Mouse (Mus musculus) monocyte, adult 59 days (primary cell): ENCODE results near the gene Gm7694. TPM values are rescaled to one million over a fixed set of nuclear protein-coding genes. Genes with fewer than 3 reads are reported as not detected.

Source experiments
- total RNA-seq, 2 experiments: library from RNA; stranded (reverse); gene quantifications; one replicate each; pipeline ENCODE4 v1.2.4; 2023

Gene Gm7694
- 1 to 10 TPM; 7.0 to 7.5 TPM for total RNA-seq

DNA sequence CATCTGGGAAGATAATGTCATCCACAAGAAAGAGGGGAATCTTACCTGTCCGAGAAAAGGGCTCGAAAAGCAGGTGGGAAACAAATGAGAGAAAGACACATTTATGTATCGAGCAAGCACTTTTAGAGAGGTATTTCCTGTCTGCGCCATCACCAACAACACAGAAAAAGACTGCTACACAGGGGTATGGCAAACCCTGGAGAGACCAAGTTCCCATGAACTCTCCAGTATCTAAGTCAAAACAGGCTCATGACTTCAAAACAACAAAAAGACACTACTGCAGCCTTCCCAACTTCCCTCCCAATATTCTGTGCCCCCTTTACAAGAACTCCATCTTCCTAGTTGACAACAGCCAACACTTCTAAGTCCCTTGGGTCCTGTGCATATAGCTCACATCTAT is at the start of gene Gm7694:
TSS of gene Gm7694 (minus strand) at position 101 of the 400 bp plus-strand sequence.

DNA sequence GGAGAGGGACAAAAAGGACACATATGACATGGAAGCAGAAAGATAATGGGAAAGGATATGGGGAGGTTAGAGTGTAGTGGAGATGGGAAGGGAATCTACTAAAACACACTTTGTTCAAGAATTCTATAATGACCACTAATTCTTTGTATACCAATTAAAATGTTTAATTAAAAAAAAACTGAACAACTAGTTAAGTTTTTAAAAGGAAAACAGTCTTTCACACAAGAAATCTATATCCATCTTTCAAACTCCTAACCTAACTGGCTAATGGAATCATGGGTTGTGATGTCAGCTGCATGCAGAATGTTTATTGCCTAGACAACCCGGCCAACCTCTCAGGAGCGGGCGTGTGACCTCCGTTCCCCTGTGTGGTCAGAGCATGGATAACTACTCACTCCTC is 2.4 kb upstream of the Gm7694 start, which contains the start of gene Spata46:
TSS of gene Spata46 (plus strand) at position 301 of the 400 bp plus-strand sequence.

DNA sequence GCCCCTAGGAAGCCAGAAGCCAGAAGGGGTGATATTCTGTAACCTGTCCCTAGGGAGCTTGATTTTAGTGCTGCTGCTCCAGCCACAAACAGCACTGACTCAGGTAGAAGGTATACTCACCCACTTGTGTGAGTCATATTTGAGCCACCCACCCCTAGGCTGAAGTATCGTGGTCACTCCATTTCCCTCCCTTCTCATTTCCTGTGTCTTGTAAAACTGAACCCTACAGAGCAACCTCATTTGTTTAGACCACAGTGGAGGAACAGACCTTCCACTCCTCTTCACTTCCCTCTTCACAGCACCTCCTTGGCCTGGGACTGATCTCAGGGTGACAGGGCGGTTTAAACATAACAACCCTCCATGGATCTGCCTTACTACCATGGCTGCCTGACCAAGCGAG is 29.1 kb downstream of the Gm7694 start, which contains the start of gene Sh2d1b1:
TSS of gene Sh2d1b1 (plus strand) at position 305 of the 400 bp plus-strand sequence.

Other genes starting within 250 kb of the Gm7694 start
- gene Ddr2, start 195.6 kb downstream of the Gm7694 start, total RNA-seq: under 1 TPM in 1 of 2 experiments, not detected in 1; 0.81 TPM
- 10 to 100 TPM; 78.4 to 96.3 TPM for gene Uap1, start 131.4 kb downstream of the Gm7694 start, total RNA-seq
- 10 to 100 TPM; 40.8 to 44.0 TPM for gene Uhmk1, start 90.9 kb downstream of the Gm7694 start, total RNA-seq
- gene Sh2d1b2, start 73.6 kb downstream of the Gm7694 start, total RNA-seq: 1 to 10 TPM in 1 of 2 experiments, not detected in 1; 1.3 TPM
- 10 to 100 TPM; 27.0 to 27.5 TPM for gene Sh2d1b1, start 29.0 kb downstream of the Gm7694 start, total RNA-seq
- gene Spata46, start 2.5 kb upstream of the Gm7694 start, total RNA-seq: not detected